Mouse (Mus musculus): ENCODE measurements around the gene Olfr1168. TPM values are rescaled to one million over a fixed set of nuclear protein-coding genes. Genes with fewer than 3 reads are reported as not detected.
"Not testable (repeated sequence)": the region's sequence is repeated elsewhere in the genome, so short reads cannot be mapped to it uniquely, and the experiment has no call there.

Olfr1168 gene
- polyA plus RNA-seq (2015; fragmentation: Nextera tagmentation; extraction: Ambion mirVana), result not detected in 2 replicates

DNA sequence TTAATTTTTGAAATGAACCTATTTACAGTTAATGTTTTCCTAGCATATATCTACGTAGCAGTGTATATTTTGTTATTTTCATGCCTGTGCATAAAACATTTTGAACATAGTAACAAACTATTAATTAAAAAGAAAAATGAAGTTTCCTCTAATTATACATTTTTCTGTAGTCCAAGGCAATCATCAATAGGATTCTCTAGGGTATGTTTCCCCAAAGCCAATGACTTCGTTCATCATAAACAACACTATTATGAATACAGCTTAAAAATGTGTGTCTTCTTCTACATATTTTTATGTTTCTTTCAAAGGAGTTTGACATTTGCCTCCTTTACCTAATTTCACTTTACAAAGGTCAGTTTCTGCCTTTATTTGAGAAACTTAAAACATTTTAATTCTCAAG lies at the start of gene Olfr1168:
Olfr1168 (plus strand) TSS at position 301 of the 400 bp plus-strand sequence.
- Histone ChIP-seq H3K4me3 (ENCODE audit: low read depth, low read length) (no peak within 1 kb of the TSS), H3K36me3 (ENCODE audit: control insufficient read depth, insufficient read depth) (no peaks in the 10 kb centered on the region), H3K27ac (ENCODE audit: low read depth, low read length) (no peak within 1 kb of the TSS), H3K4me1 (replicated peaks; ENCODE audit: control insufficient read depth, insufficient read depth, low read length) (no peaks in the 10 kb centered on the region), H3K27me3 (replicated peaks; ENCODE audit: control insufficient read depth, insufficient read depth, low read length) (no peaks in the 10 kb centered on the region), H3K4me2 (replicated peaks; ENCODE audit: low read depth) (no peak within 1 kb of the TSS), H3K9ac (ENCODE audit: low read depth, low read length) (no peak within 1 kb of the TSS), H3K9me3 (ENCODE audit: control insufficient read depth) (no peaks in the 10 kb centered on the region)
- no peak for ATAC-seq
- WGBS, result 87% methylated on average over 2 of the region's 2 CpGs
- no peak for TF ChIP-seq CTCF (IDR thresholded peaks at IDR 0.05; ENCODE audit: low read depth)

DNA sequence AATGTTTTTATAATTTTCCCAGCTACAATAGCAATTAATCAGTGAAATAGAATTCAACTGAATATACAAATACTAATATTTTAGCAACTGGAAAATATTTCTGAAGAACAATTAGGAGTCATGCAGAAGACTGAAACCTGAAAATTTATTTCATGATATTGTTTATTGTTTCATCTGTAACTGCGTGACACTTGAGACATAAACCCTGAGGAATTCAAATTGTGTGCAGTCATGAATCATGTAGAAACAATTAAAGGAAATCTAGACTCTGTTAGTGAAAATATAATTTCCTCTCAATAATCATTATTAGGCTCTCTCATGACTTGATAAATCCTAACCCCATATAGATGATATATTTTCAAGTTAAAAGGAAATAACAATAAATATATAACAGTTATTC lies 26.6 kb upstream of the Olfr1168 start, which contains the start of gene Olfr1167:
Olfr1167 (minus strand) TSS at position 101 of the 400 bp plus-strand sequence.
- H3K4me1 ChIP-seq (replicated peaks; ENCODE audit: control insufficient read depth, insufficient read depth, low read length); H3K36me3 ChIP-seq (ENCODE audit: control insufficient read depth, insufficient read depth); H3K9me3 ChIP-seq (ENCODE audit: control insufficient read depth); H3K27me3 ChIP-seq (replicated peaks; ENCODE audit: control insufficient read depth, insufficient read depth, low read length); ATAC-seq; H3K4me3 ChIP-seq (ENCODE audit: low read depth, low read length); H3K9ac ChIP-seq (ENCODE audit: low read depth, low read length); H3K4me2 ChIP-seq (replicated peaks; ENCODE audit: low read depth); H3K27ac ChIP-seq (ENCODE audit: low read depth, low read length): not testable (repeated sequence)
- 86% methylated on average over 1 of the region's 1 CpGs for WGBS

GRCm38 (mm10) chr2:88220784-88221183 lies 39.1 kb downstream of the Olfr1168 start:
- Histone ChIP-seq H3K4me2 (replicated peaks; ENCODE audit: low read depth) (no peak overlapping the region), H3K27ac (ENCODE audit: low read depth, low read length) (no peak overlapping the region), H3K27me3 (replicated peaks; ENCODE audit: control insufficient read depth, insufficient read depth, low read length) (no peaks in the 10 kb centered on the region), H3K4me1 (replicated peaks; ENCODE audit: control insufficient read depth, insufficient read depth, low read length) (no peaks in the 10 kb centered on the region), H3K36me3 (ENCODE audit: control insufficient read depth, insufficient read depth) (no peaks in the 10 kb centered on the region), H3K9me3 (ENCODE audit: control insufficient read depth) (no peaks in the 10 kb centered on the region), H3K4me3 (ENCODE audit: low read depth, low read length) (no peak overlapping the region), H3K9ac (ENCODE audit: low read depth, low read length) (no peak overlapping the region)
- 92% methylated on average over 1 of the region's 1 CpGs for whole genome bisulfite sequencing
- no peak for TF ChIP-seq CTCF (IDR thresholded peaks at IDR 0.05; ENCODE audit: low read depth)
- no peak for ATAC-seq

- ATAC-seq, result no peak
- WGBS, result 91% methylated on average over 1 of the region's 1 CpGs
- no peaks in the 10 kb centered on the region for H3K4me1 ChIP-seq (replicated peaks; ENCODE audit: control insufficient read depth, insufficient read depth, low read length)
- no peaks in the 10 kb centered on the region for H3K9me3 ChIP-seq (ENCODE audit: control insufficient read depth)
- no peaks in the 10 kb centered on the region for H3K36me3 ChIP-seq (ENCODE audit: control insufficient read depth, insufficient read depth)
- H3K4me3 ChIP-seq (ENCODE audit: low read depth, low read length), result no peak within 1 kb of the TSS
- H3K4me2 ChIP-seq (replicated peaks; ENCODE audit: low read depth), result no peak within 1 kb of the TSS
- H3K27ac ChIP-seq (ENCODE audit: low read depth, low read length), result no peak within 1 kb of the TSS
- no peaks in the 10 kb centered on the region for H3K27me3 ChIP-seq (replicated peaks; ENCODE audit: control insufficient read depth, insufficient read depth, low read length)
- H3K9ac ChIP-seq (ENCODE audit: low read depth, low read length), result no peak within 1 kb of the TSS
- no peak for TF ChIP-seq CTCF (IDR thresholded peaks at IDR 0.05; ENCODE audit: low read depth)
Observed at GRCm38 (mm10) chr2:88228234-88228633, 46.6 kb downstream of the Olfr1168 start, which contains the start of gene Olfr1170. TSS of gene Olfr1170 (minus strand) at chr2:88228334.

Other genes with a start within 250 kb of the Olfr1168 start
- not detected in 2 replicates for gene Olfr1155, start 236.7 kb upstream of the Olfr1168 start, polyA plus RNA-seq (2015; fragmentation: Nextera tagmentation; extraction: Ambion mirVana)
- not detected in 2 replicates for gene Olfr1156, start 228.8 kb upstream of the Olfr1168 start, polyA plus RNA-seq (2015; fragmentation: Nextera tagmentation; extraction: Ambion mirVana)
- gene Olfr1157, start 213.6 kb upstream of the Olfr1168 start, polyA plus RNA-seq (2015; fragmentation: Nextera tagmentation; extraction: Ambion mirVana), result not detected in 2 replicates
- not detected in 2 replicates for gene Olfr74, start 207.2 kb upstream of the Olfr1168 start, polyA plus RNA-seq (2015; fragmentation: Nextera tagmentation; extraction: Ambion mirVana)
- not detected in 2 replicates for gene Olfr1158, start 191.8 kb upstream of the Olfr1168 start, polyA plus RNA-seq (2015; fragmentation: Nextera tagmentation; extraction: Ambion mirVana)
- gene Olfr1160, start 173.6 kb upstream of the Olfr1168 start, polyA plus RNA-seq (2015; fragmentation: Nextera tagmentation; extraction: Ambion mirVana), result not detected in 2 replicates
- not detected in 2 replicates for gene Olfr1161, start 159.1 kb upstream of the Olfr1168 start, polyA plus RNA-seq (2015; fragmentation: Nextera tagmentation; extraction: Ambion mirVana)
- not detected in 2 replicates for gene Olfr73, start 144.2 kb upstream of the Olfr1168 start, polyA plus RNA-seq (2015; fragmentation: Nextera tagmentation; extraction: Ambion mirVana)
- gene Olfr1162, start 130.8 kb upstream of the Olfr1168 start, polyA plus RNA-seq (2015; fragmentation: Nextera tagmentation; extraction: Ambion mirVana), result not detected in 2 replicates
- gene Olfr1163, start 110.0 kb upstream of the Olfr1168 start, polyA plus RNA-seq (2015; fragmentation: Nextera tagmentation; extraction: Ambion mirVana), result not detected in 2 replicates
- gene Olfr1164, start 87.9 kb upstream of the Olfr1168 start, polyA plus RNA-seq (2015; fragmentation: Nextera tagmentation; extraction: Ambion mirVana), result not detected in 2 replicates
- gene Olfr1166, start 53.6 kb upstream of the Olfr1168 start, polyA plus RNA-seq (2015; fragmentation: Nextera tagmentation; extraction: Ambion mirVana), result not detected in 2 replicates
- not detected in 2 replicates for gene Olfr1167, start 26.7 kb upstream of the Olfr1168 start, polyA plus RNA-seq (2015; fragmentation: Nextera tagmentation; extraction: Ambion mirVana)
- not detected in 2 replicates for gene Olfr1170, start 46.5 kb downstream of the Olfr1168 start, polyA plus RNA-seq (2015; fragmentation: Nextera tagmentation; extraction: Ambion mirVana)
- 0.03 TPM in 1 of 2 replicates, not detected in the other for gene Olfr1173, start 98.0 kb downstream of the Olfr1168 start, polyA plus RNA-seq (2015; fragmentation: Nextera tagmentation; extraction: Ambion mirVana)
- not detected in 2 replicates for gene Olfr1174-ps, start 133.3 kb downstream of the Olfr1168 start, polyA plus RNA-seq (2015; fragmentation: Nextera tagmentation; extraction: Ambion mirVana)
- gene Olfr1175-ps, start 145.3 kb downstream of the Olfr1168 start, polyA plus RNA-seq (2015; fragmentation: Nextera tagmentation; extraction: Ambion mirVana), result not detected in 2 replicates
- not detected in 2 replicates for gene Olfr1176, start 154.8 kb downstream of the Olfr1168 start, polyA plus RNA-seq (2015; fragmentation: Nextera tagmentation; extraction: Ambion mirVana)
- not detected in 2 replicates for gene Olfr1177-ps, start 164.6 kb downstream of the Olfr1168 start, polyA plus RNA-seq (2015; fragmentation: Nextera tagmentation; extraction: Ambion mirVana)
- gene Olfr1178, start 205.2 kb downstream of the Olfr1168 start, polyA plus RNA-seq (2015; fragmentation: Nextera tagmentation; extraction: Ambion mirVana), result not detected in 2 replicates
- gene Olfr1179, start 224.6 kb downstream of the Olfr1168 start, polyA plus RNA-seq (2015; fragmentation: Nextera tagmentation; extraction: Ambion mirVana), result not detected in 2 replicates
- not detected in 2 replicates for gene Olfr1180, start 237.3 kb downstream of the Olfr1168 start, polyA plus RNA-seq (2015; fragmentation: Nextera tagmentation; extraction: Ambion mirVana)
- not detected in 2 replicates for gene Olfr1181, start 244.3 kb downstream of the Olfr1168 start, polyA plus RNA-seq (2015; fragmentation: Nextera tagmentation; extraction: Ambion mirVana)

Measured in intestine, postnatal 0 days (tissue).